9 mouse cellular contexts compared by ENCODE assay signal in genomic region chr1:181232307-181233027, GRCm38 (mm10). TPM values are rescaled to one million over a fixed set of nuclear protein-coding genes. Genes with fewer than 3 reads are reported as not detected.
DNase-seq lines count a peak whose midpoint lies in the region; ATAC-seq and TF ChIP-seq lines count a peak whose summit lies in the region.
"Had no signal": no experiment of that assay in that cellular context is flagged by ENCODE, and none has a peak within 500 bp of the region (broad histone marks: within the 10 kb centered on the region; RNA-seq: fewer than 3 reads in every experiment).

No protein-coding gene starts in this region.

- no peak overlapping the region for H3K4me2 ChIP-seq in forebrain, embryonic 15.5 days (replicated peaks)
- H3K4me2 ChIP-seq in embryonic facial prominence, embryonic 15.5 days (replicated peaks): no peak overlapping the region
- H3K4me2 ChIP-seq: neural tube, embryonic 12.5 days had no signal

- no peak for TF ChIP-seq POLR2A in small intestine, adult 2 months (IDR thresholded peaks at IDR 0.05; ENCODE audit: low read depth, low read length)

- intact Hi-C loops in heart, postnatal 14 days (cut with DNase I): loop anchor here (2.0 kb wide), 1 partner anchor 22 kb away; no protein-coding TSS in a partner anchor

- no peaks in the 10 kb centered on the region for H3K27me3 ChIP-seq in forebrain, embryonic 10.5 days (ENCODE audit: poor library complexity, severe bottlenecking)
- H3K27me3 ChIP-seq in forebrain, embryonic 15.5 days: no peaks in the 10 kb centered on the region
- no peaks in the 10 kb centered on the region for H3K27me3 ChIP-seq in embryonic facial prominence, embryonic 15.5 days
- H3K27me3 ChIP-seq in small intestine, adult 2 months (ENCODE audit: control insufficient read depth, insufficient read depth, low read length): no peaks in the 10 kb centered on the region
- H3K27me3 ChIP-seq: neural tube, embryonic 12.5 days had no signal

- H3K9ac ChIP-seq in forebrain, embryonic 15.5 days (replicated peaks): no peak overlapping the region
- no peak overlapping the region for H3K9ac ChIP-seq in embryonic facial prominence, embryonic 15.5 days
- H3K9ac ChIP-seq: neural tube, embryonic 12.5 days had no signal

- WGBS in forebrain, embryonic 10.5 days: 25% methylated on average over 8 of the region's 8 CpGs
- 24% methylated on average over 8 of the region's 8 CpGs for WGBS in forebrain, embryonic 15.5 days
- WGBS in embryonic facial prominence, embryonic 15.5 days: 24% methylated on average over 8 of the region's 8 CpGs
- 24% methylated on average over 8 of the region's 8 CpGs for WGBS in small intestine, adult 2 months

- H3K4me3 ChIP-seq in forebrain, embryonic 10.5 days: no peak overlapping the region
- no peak overlapping the region for H3K4me3 ChIP-seq in forebrain, embryonic 15.5 days
- H3K4me3 ChIP-seq in embryonic facial prominence, embryonic 15.5 days (replicated peaks): no peak overlapping the region
- no peak overlapping the region for H3K4me3 ChIP-seq in small intestine, adult 2 months (ENCODE audit: low read depth, low read length)
- H3K4me3 ChIP-seq: neural tube, embryonic 12.5 days had no signal

- peak; percentile 78; the same call in 1 of the 2 replicates for TF ChIP-seq CTCF in small intestine, adult 2 months (IDR thresholded peaks at IDR 0.05; ENCODE audit: extremely low read depth, insufficient read length, insufficient replicate concordance, low read depth, low read length)

- DNase-seq in forebrain, embryonic 10.5 days (ENCODE audit: extremely low spot score, low spot score): peak; percentile 62
- DNase-seq in adrenal gland, postnatal 36 days: peak; percentile 86 to 89
- peak; percentile 78 to 88 for DNase-seq in heart, postnatal 14 days
- DNase-seq in layer of hippocampus, postnatal 14 days (ENCODE audit: low spot score in 2 of 2): peak; percentile 61 to 70
- peak; percentile 94 for DNase-seq in lung, postnatal 36 days

- no peaks in the 10 kb centered on the region for H3K9me3 ChIP-seq in forebrain, embryonic 10.5 days
- H3K9me3 ChIP-seq in forebrain, embryonic 15.5 days: no peaks in the 10 kb centered on the region
- no peaks in the 10 kb centered on the region for H3K9me3 ChIP-seq in embryonic facial prominence, embryonic 15.5 days (replicated peaks)
- H3K9me3 ChIP-seq: neural tube, embryonic 12.5 days had no signal

- ATAC-seq in forebrain, embryonic 15.5 days (replicated peaks): no peak
- no peak for ATAC-seq in embryonic facial prominence, embryonic 15.5 days (ENCODE audit: insufficient number of reproducible peaks, low FRiP score, low TSS enrichment, low read depth)

- no peaks in the 10 kb centered on the region for H3K36me3 ChIP-seq in forebrain, embryonic 10.5 days (replicated peaks)
- no peaks in the 10 kb centered on the region for H3K36me3 ChIP-seq in forebrain, embryonic 15.5 days
- H3K36me3 ChIP-seq in embryonic facial prominence, embryonic 15.5 days: no peaks in the 10 kb centered on the region
- no peaks in the 10 kb centered on the region for H3K36me3 ChIP-seq in small intestine, adult 2 months (ENCODE audit: control insufficient read depth, insufficient read depth, low read length)
- H3K36me3 ChIP-seq: neural tube, embryonic 12.5 days had no signal

- H3K27ac ChIP-seq in forebrain, embryonic 10.5 days: peak overlapping the region; percentile 75
- H3K27ac ChIP-seq in forebrain, embryonic 15.5 days (replicated peaks): no peak overlapping the region
- H3K27ac ChIP-seq in embryonic facial prominence, embryonic 15.5 days (replicated peaks): 0 out of 2 replicates have a peak overlapping the region, but pooled peaks have one; percentile 51
- no peak overlapping the region for H3K27ac ChIP-seq in small intestine, adult 2 months (ENCODE audit: insufficient read depth, low read depth, low read length)
- H3K27ac ChIP-seq: neural tube, embryonic 12.5 days had no signal

- H3K4me1 ChIP-seq in forebrain, embryonic 10.5 days: peaks cover 30% of the 10 kb centered on the region
- no peaks in the 10 kb centered on the region for H3K4me1 ChIP-seq in forebrain, embryonic 15.5 days
- H3K4me1 ChIP-seq in embryonic facial prominence, embryonic 15.5 days: peaks cover 20% of the 10 kb centered on the region; the same call in 1 of the 2 replicates
- peaks cover 17% of the 10 kb centered on the region for H3K4me1 ChIP-seq in small intestine, adult 2 months (ENCODE audit: control insufficient read depth, insufficient read depth, insufficient read length, low read length)

RNA-seq across cellular contexts. Expression of gene Wdr26, which starts 20.7 kb away (rescaled TPM):
- polyA plus RNA-seq in forebrain, embryonic 10.5 days (2016; fragmentation: Nextera tagmentation; extraction: Ambion mirVana): 26.3 and 28.1 TPM in 2 replicates
- 36.0 and 37.8 TPM in 2 replicates for polyA plus RNA-seq in forebrain, embryonic 15.5 days (2015; fragmentation: Nextera tagmentation; extraction: Ambion mirVana)
- 100 to 1,000 TPM; 139 to 142 TPM for total RNA-seq in adrenal gland, postnatal 36 days (2021)
- 38.0 and 39.8 TPM in 2 replicates for polyA plus RNA-seq in embryonic facial prominence, embryonic 15.5 days (2015; fragmentation: Nextera tagmentation; extraction: Ambion mirVana)
- total RNA-seq in heart, postnatal 14 days (2021): 100 to 1,000 TPM; 127 to 134 TPM
- 100 to 1,000 TPM; 132 to 143 TPM for total RNA-seq in layer of hippocampus, postnatal 14 days (2021)
- polyA plus RNA-seq in small intestine, adult 2 months (2012; rRNA removed): 9.6 and 19.6 TPM in 2 replicates

Comparison
In these comparisons a context has a peak if more than half of its experiments do, and no peak if none do; other contexts are left out.
1. H3K27ac ChIP-seq: peak in forebrain, embryonic 10.5 days (single experiment) and embryonic facial prominence, embryonic 15.5 days (single experiment); none in forebrain, embryonic 15.5 days (single experiment) and small intestine, adult 2 months (single experiment).
2. Peak in every context shown above with its lines, with median percentiles within 50 percentile points of each other: DNase-seq.